Mouse (Mus musculus): Measurements from ENCODE around the gene Rasgef1b.

DNA sequence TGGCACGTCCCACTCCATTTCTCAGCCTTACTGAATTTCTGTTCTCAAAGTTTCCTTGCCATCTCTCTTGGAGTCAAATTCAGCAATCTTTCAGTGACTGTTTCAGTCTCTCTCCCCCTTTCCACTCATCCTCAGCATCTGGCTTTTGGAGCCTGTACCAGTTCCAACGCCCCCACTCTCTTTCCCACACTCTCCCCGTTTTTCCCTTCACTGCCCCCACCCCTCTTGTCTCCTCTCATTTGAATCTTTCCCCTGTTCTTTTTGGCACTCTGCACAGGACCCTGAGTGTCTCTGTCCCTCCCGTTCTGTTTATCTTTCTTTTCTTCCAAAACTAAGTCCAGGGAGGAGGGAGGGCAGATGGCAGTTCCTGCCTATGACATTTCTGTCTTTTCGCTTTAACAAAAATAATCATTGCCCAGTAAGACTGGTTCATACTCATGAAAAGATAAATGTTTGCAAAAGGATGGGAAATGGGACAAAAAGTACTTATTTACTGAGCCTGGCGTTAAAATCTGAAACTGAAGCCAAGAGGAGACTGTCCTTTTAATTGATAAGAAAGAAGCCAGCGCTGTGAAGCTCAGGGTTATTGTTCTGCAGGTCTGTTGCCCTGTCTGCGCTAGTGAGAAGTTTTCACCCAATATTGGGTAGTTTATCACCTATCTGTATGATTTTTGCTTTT, 388.4 kb downstream of the Rasgef1b start:
- TF ChIP-seq USF1 (IDR thresholded peaks at IDR 0.05; ENCODE audit: low read depth) (no peak), MYOD1 (IDR thresholded peaks at IDR 0.05; ENCODE audit: control insufficient read depth in 1 of 3, insufficient read length in 2 of 3, low read depth in 2 of 3) (no peak), POLR2A (IDR thresholded peaks at IDR 0.05; ENCODE audit: insufficient read length, low read depth) (no peak), MAX (IDR thresholded peaks at IDR 0.05; ENCODE audit: low read depth) (no peak), MYOG (IDR thresholded peaks at IDR 0.05; ENCODE audit: control insufficient read depth in 1 of 3, insufficient read depth in 1 of 3, insufficient read length in 2 of 3, low read depth in 2 of 3) (no peak), TCF12 (IDR thresholded peaks at IDR 0.05; ENCODE audit: insufficient read depth, poor library complexity, severe bottlenecking) (no peak), POLR2AphosphoS2 (IDR thresholded peaks at IDR 0.05; ENCODE audit: insufficient read length, low read depth) (no peak), E2F4 (IDR thresholded peaks at IDR 0.05; ENCODE audit: insufficient read depth) (no peak), REST (IDR thresholded peaks at IDR 0.05; ENCODE audit: insufficient read depth, insufficient read length) (no peak), CEBPB (IDR thresholded peaks at IDR 0.05; ENCODE audit: insufficient read depth, poor library complexity, severe bottlenecking) (no peak)
